Mouse (Mus musculus) neutrophil, adult 5-6 weeks (primary cell): ENCODE data around the gene Bcas1. TPM values are rescaled to one million over a fixed set of nuclear protein-coding genes. Genes with fewer than 3 reads are reported as not detected.

Experiments
- total RNA-seq: library from RNA; stranded (forward); fragments of 200-1000 nt; gene quantifications from 2 replicates; pipeline ENCODE4 v1.2.3, GENCODE M21; 2017

Bcas1 gene
- total RNA-seq, 1 experiment from 2014 or later: 1.9 TPM

Other genes starting within 250 kb of the Bcas1 start
- 18.3 and 21.0 TPM in 2 replicates for gene Pfdn4, start 68.6 kb upstream of the Bcas1 start, total RNA-seq
- not detected in 2 replicates for gene Cyp24a1, start 69.3 kb upstream of the Bcas1 start, total RNA-seq
- gene 4930470P17Rik, start 174.2 kb upstream of the Bcas1 start, total RNA-seq: not detected in 2 replicates